Mouse (Mus musculus): ENCODE results near the gene 6030452D12Rik.

DNA sequence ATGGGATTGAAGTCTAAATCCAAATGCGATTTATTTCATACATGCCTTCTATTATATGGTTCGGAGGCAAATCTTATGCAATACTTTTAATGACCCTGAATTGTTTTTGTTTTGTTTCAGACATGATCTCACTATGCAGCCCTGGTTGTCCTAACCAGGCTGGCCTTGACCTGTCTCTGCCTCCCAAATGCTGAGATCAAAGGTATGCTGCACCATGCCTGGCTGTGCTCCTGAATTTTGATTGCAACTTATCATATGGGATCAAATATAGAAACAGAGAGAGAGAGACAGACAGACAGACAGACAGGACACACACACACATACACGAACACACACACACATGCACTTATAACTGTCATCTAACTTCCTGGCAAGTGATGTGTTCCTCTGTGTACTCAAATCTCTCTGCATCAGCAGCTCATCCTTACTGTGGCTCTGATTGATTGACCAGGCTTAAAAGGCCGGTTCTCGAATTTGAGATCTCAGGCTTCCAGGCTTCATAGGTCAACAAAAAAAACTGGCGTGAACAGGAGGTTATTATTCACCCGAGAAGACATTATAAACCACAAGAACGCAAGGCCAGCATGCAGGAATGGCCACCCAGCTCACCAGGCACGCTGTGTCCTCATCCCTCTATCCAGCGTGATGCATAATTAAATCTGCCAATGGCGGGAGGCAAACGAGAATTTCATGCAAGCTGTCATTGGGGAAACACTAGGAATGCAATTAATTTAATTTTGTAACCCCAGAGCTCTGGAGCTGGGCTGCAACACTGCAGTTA is 47.4 kb upstream of the 6030452D12Rik start:
- TF ChIP-seq CTCF (IDR thresholded peaks at IDR 0.05; ENCODE audit: extremely low read depth, insufficient read depth, low read length) (no peak), POLR2A (IDR thresholded peaks at IDR 0.05; ENCODE audit: extremely low read depth, insufficient read depth, low read length) (no peak)
